Mouse (Mus musculus) forebrain, embryonic 14.5 days (tissue): ENCODE data around the gene Agl. TPM values are rescaled to one million over a fixed set of nuclear protein-coding genes. Genes with fewer than 3 reads are reported as not detected.

Experiments used
- ATAC-seq: fragments of 200-750 bp; cut with Nextera tagmentation; 2 replicates; pipeline ENCODE4 v1.8.0; 2017; ENCODE audit warnings: mild to moderate bottlenecking, moderate library complexity
- DNase-seq: peaks from one replicate; pipeline ENCODE4 v3.0.0-alpha.2; 2015; ENCODE audit warnings: low spot score
- H3K27ac ChIP-seq: fragments of 300-500 bp; sonication (generic); 2 replicates; pipeline ENCODE4 v1.5.1; 2014; ENCODE audit warnings: low read depth, mild to moderate bottlenecking, control low read depth, low read length, moderate library complexity
- H3K27me3 ChIP-seq: fragments of 300-500 bp; sonication (generic); replicated peaks from 2 replicates; pipeline ENCODE4 v1.6.1; 2014; ENCODE audit warnings: low read length, control low read depth, mixed read lengths; ENCODE audit not compliant: control insufficient read depth, insufficient read depth
- H3K36me3 ChIP-seq: fragments of 300-500 bp; sonication (generic); 2 replicates; pipeline ENCODE4 v1.6.1; 2014; ENCODE audit warnings: low read length, control low read depth; ENCODE audit not compliant: control insufficient read depth, insufficient read depth
- H3K4me1 ChIP-seq: fragments of 300-500 bp; sonication (generic); 2 replicates; pipeline ENCODE4 v1.6.1; 2014; ENCODE audit warnings: antibody characterized with exemption, low read length, control low read depth; ENCODE audit not compliant: control insufficient read depth, insufficient read depth
- H3K4me2 ChIP-seq: fragments of 300-500 bp; sonication (generic); 2 replicates; pipeline ENCODE4 v1.6.1; 2014; ENCODE audit warnings: mild to moderate bottlenecking, control low read depth, low read length
- H3K4me3 ChIP-seq: fragments of 300-500 bp; sonication (generic); 2 replicates; pipeline ENCODE4 v1.5.1; 2014; ENCODE audit warnings: low read depth, low read length, control low read depth
- H3K9ac ChIP-seq: fragments of 300-500 bp; sonication (generic); 2 replicates; pipeline ENCODE4 v1.6.1; 2014; ENCODE audit warnings: mild to moderate bottlenecking, low read length, control low read depth, moderate library complexity
- H3K9me3 ChIP-seq: fragments of 300-500 bp; sonication (generic); replicated peaks from 2 replicates; pipeline ENCODE4 v1.6.1; 2016; ENCODE audit warnings: low read length, control low read depth, mixed read lengths; ENCODE audit not compliant: control insufficient read depth
- WGBS: fragments of 180-500 bp; shearing (Covaris S2); extraction: QIAGEN DNeasy Blood & Tissue Kit; methylation state at CpG from one replicate; pipeline ENCODE4 v1.1.7; 2014; 5-methylcytosine and 5-hydroxymethylcytosine counted together
- polyA plus RNA-seq: library from polyadenylated mRNA; unstranded; fragments of >200 nt; fragmentation: Nextera tagmentation; extraction: Ambion mirVana; gene quantifications from 2 replicates; pipeline ENCODE4 v1.2.1, GENCODE M21; 2014

The Agl gene
- polyA plus RNA-seq, 1 experiment from 2014 or later = 10.7 TPM

DNA sequence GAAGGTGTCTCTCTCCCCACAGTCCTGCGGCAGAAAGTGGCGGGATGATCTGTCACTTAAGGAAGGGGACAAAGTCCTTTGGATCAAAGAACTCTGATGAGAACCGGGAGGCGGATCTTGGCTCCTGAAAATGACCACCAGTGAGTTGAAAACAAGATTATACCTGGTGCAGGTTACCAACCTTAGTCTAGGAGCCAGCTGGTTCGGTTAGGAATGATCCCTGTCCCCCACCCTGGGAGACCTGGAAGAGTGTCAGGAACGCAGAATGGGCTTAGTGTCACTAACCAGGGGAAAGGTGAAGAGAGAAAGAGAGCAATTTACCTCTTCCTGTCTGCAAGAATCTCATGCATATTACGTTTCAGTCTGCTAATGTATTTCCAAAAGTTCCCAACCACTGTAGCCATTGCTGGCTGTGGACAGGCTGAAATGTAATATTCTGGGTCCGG is 95.5 kb downstream of the Agl start, which contains the start of gene Slc35a3:
Gene Slc35a3, minus strand, starts transcription at position 396 of the 446 bp plus-strand sequence.
- DNase-seq = peak; percentile 2
- Histone ChIP-seq H3K4me3 (peak within 1 kb of the TSS; percentile 92), H3K9ac (peak within 1 kb of the TSS; percentile 94), H3K27ac (no peak within 1 kb of the TSS; the same call in 1 of the 2 replicates), H3K4me2 (peak within 1 kb of the TSS; percentile 75), H3K36me3 (no peaks in the 10 kb centered on the region), H3K9me3 (no peaks in the 10 kb centered on the region), H3K27me3 (0 out of 2 replicates have a peak, but pooled peaks cover 5% of the 10 kb centered on the region), H3K4me1 (no peaks in the 10 kb centered on the region; the same call in 1 of the 2 replicates)
- ATAC-seq = 0 out of 2 replicates have a peak, but pooled peaks have one; percentile 1
- WGBS = 5% methylated on average over 8 of the region's 8 CpGs

DNA sequence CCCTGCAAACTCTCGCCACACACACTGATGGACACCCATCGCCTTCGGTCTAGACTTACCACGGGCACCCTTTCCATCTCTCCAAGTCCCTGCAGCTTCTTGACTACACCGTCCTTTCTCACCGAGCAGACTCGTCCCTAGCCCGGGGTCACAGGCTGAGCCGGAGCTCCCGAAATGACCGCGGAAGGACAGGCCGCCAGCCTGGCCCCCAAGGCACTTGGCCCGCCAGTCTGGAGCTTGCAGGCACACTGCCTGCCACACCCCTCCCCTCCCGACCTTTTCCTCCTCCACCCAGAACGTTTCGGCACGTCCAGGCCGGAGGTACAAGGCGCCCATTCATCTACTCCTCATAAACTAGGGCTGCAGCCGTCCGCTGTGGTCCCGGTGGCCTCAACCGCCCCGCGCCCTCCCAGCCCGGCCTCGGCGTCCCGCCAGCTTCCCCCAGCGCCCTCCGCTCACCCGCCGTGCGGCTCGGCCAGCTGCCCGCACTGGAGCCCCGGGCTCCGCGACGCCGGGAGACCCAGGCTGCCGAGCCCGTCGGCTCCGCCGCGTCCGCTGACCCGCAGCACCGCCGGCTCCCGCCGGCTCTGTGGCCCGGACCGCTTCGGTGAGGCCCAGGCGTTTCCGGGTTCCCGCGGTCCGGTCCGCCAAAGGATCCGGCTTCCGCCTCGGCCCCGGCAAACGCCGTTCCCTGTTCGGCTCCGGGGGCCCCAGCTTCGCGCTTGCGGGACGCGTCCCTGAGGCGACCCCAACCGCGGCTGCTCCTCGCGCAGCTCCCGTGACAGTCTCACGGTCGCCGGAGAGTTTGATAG is 96.1 kb downstream of the Agl start:
- DNase-seq (peak; percentile 64), ATAC-seq (peak; percentile 95)
- peak overlapping the region; percentile 92 for H3K4me3 ChIP-seq
- H3K4me2 ChIP-seq = peak overlapping the region; percentile 75
- peak overlapping the region; percentile 94 for H3K9ac ChIP-seq
- no peaks in the 10 kb centered on the region; the same call in 1 of the 2 replicates for H3K4me1 ChIP-seq
- H3K27ac ChIP-seq = no peak overlapping the region; the same call in 1 of the 2 replicates
- 0 out of 2 replicates have a peak, but pooled peaks cover 5% of the 10 kb centered on the region for H3K27me3 ChIP-seq
- WGBS = under 1% methylated on average over 84 of the region's 85 CpGs
- H3K36me3 ChIP-seq = no peaks in the 10 kb centered on the region
- H3K9me3 ChIP-seq = no peaks in the 10 kb centered on the region

DNA sequence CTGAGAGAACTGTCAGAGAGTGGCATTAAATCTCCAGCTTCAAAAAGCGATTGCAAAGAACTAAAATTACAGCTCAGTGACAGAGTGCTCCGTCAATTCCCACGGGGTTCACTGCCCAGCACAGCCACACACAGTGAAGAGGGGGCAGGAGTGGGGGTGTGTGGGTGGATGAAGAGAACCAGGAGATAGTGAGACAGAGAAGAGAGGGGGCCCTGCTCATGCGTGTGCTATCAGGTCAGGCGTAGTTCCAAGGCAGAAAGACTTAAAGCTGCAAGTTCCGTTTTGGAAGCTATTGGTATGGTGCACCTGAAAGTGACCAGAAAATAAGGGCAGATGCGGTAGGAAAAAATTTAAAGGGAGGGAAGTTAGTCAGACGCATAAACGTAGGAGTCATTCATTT is 97.0 kb downstream of the Agl start:
- H3K27me3 ChIP-seq = 0 out of 2 replicates have a peak, but pooled peaks cover 5% of the 10 kb centered on the region
- H3K4me3 ChIP-seq = peak overlapping the region; percentile 92
- H3K27ac ChIP-seq = no peak overlapping the region
- no peaks in the 10 kb centered on the region for H3K36me3 ChIP-seq
- ATAC-seq (no peak), DNase-seq (no peak)
- WGBS = 58% methylated on average over 9 of the region's 9 CpGs
- H3K4me1 ChIP-seq = no peaks in the 10 kb centered on the region; the same call in 1 of the 2 replicates
- peak overlapping the region; percentile 75 for H3K4me2 ChIP-seq
- H3K9ac ChIP-seq = no peak overlapping the region
- H3K9me3 ChIP-seq = no peaks in the 10 kb centered on the region

DNA sequence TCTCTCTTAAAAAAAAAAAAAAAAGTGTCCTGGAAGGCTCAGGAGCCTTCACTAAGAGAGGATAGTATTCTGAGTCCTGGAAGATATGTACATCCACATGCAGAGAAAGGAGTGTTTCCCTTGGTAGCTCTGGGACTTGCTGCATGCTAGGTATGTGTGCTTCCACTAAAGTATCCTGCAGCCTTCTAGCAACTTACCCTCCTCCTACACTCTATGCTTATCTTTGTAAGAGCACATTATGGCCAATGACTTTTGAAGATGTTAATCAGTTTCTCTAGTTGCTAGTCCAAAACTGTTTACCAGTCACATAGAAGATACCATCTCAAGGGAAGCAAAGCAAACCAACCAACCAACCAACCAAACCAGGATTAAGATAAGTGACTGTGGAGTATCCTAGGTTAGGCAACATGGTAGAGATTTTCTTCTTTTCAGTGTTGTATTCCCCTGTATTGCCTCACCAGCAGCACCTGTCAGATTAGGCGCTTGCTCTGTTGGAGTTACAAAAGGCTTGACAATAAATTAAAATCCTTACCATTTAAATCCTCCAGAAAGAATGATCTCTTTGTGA is 102.2 kb downstream of the Agl start:
- 72% methylated on average over 1 of the region's 1 CpGs for WGBS
- no peak for DNase-seq

DNA sequence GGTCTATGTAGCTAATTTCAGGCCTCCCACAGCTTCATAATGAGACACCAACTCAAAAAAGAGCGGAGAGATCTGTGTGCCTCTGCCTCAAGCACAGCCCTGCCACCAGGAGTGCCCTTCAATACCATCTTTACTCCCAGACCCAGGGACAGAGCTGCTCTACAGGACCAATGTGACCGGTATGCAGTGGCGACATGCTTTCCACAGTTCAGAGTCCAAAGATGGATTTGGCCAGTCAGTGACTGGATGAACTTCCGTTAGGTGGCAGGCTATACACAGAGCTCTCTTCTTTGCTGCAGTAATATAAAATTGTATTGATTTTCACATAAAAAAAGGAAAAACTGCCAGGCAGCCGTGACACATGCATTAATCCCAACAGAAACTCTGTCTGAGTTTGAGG is 104.1 kb downstream of the Agl start:
- Histone ChIP-seq H3K9ac (no peak overlapping the region), H3K4me2 (no peak overlapping the region), H3K36me3 (no peaks in the 10 kb centered on the region), H3K9me3 (no peaks in the 10 kb centered on the region), H3K4me3 (no peak overlapping the region), H3K4me1 (no peaks in the 10 kb centered on the region), H3K27ac (no peak overlapping the region), H3K27me3 (no peaks in the 10 kb centered on the region)
- ATAC-seq = no peak
- no peak for DNase-seq
- 95% methylated on average over 5 of the region's 5 CpGs for WGBS

More for the DNA sequence above, 102.2 kb downstream of the Agl start:
- Histone ChIP-seq H3K4me2 (no peak overlapping the region), H3K4me3 (no peak overlapping the region), H3K27me3 (no peaks in the 10 kb centered on the region), H3K9me3 (no peaks in the 10 kb centered on the region), H3K27ac (no peak overlapping the region), H3K36me3 (no peaks in the 10 kb centered on the region), H3K4me1 (no peaks in the 10 kb centered on the region), H3K9ac (no peak overlapping the region)
- no peak for ATAC-seq

DNA sequence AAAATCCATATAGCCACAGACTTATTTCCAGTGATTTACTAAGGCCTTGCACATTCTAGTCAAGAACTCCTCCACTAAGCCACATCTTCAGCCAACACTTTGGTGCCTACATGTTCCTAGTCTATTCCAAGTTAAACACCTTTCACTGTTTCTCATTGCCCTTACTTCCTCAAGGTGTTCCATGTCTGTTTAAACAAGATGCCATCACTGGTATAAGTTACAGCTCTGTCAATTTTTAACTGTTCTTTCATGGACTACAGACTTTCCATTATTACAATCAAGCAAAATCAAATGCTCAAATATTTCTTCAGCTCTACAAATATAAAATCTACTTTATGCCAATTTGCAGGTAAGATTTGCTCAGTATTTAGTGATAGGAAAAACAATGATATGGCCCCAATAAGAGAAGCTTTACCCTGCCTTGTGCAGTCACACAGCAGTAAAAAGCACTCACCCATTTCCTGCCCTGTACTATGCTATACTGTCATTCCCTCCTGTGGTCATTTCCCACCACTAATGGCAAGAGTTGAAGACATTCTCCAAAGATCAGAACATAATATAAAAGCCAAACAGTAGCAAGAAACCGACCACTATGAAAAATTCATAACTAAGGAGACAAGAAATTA is 105.2 kb downstream of the Agl start:
- Histone ChIP-seq H3K4me2 (no peak overlapping the region), H3K9ac (no peak overlapping the region), H3K9me3 (no peaks in the 10 kb centered on the region), H3K4me1 (no peaks in the 10 kb centered on the region), H3K27me3 (no peaks in the 10 kb centered on the region), H3K4me3 (no peak overlapping the region), H3K36me3 (no peaks in the 10 kb centered on the region), H3K27ac (no peak overlapping the region)
- ATAC-seq (no peak), DNase-seq (no peak)
- 93% methylated on average over 1 of the region's 1 CpGs for WGBS

DNA sequence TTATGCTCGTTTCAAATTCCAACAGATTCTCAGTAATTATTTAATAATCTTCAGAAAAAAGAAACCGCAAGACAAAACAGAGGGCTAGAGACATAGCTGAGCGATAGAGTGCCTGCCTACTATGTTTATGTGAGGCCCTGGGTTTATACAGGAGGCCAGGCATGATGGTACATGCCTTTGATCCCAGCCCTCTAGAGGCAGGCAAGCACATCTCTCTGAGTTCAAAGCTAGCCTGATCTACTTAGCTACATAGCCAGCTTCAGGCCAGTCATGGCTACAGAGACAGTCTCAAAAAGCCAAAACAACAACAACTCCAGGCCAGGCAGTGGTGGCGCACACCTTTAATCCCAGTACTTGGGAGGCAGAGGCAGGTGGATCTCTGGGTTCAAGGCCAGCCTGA is 106.4 kb downstream of the Agl start:
- Histone ChIP-seq H3K9me3 (no peaks in the 10 kb centered on the region), H3K36me3 (no peaks in the 10 kb centered on the region), H3K4me1 (no peaks in the 10 kb centered on the region), H3K9ac (no peak overlapping the region), H3K27me3 (no peaks in the 10 kb centered on the region), H3K27ac (no peak overlapping the region), H3K4me2 (no peak overlapping the region), H3K4me3 (no peak overlapping the region)
- 96% methylated on average over 4 of the region's 4 CpGs for WGBS
- ATAC-seq (no peak), DNase-seq (no peak)

DNA sequence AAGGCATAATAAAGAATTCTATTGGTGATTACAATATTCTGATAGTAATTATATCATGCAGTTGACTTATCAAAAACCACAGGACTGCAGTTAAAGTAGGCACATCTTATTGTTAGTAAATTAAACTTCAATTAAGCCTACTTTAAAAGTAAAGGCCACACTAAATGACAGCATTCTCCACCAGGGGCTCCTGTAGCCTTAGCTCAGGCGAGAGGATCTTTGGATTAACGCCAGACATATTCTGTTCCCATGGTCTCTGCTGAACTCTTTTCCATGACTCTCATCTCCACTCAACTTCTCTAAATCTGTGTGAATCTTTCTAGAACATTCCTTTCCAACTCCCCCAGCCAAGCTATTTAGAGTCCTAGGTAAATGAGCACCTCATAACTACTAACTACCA is 109.2 kb downstream of the Agl start:
- Histone ChIP-seq H3K36me3 (no peaks in the 10 kb centered on the region), H3K27me3 (no peaks in the 10 kb centered on the region), H3K9me3 (no peaks in the 10 kb centered on the region), H3K27ac (no peak overlapping the region), H3K9ac (no peak overlapping the region), H3K4me2 (no peak overlapping the region), H3K4me3 (no peak overlapping the region), H3K4me1 (no peaks in the 10 kb centered on the region)
- DNase-seq (peak; percentile 11), ATAC-seq (no peak)
- WGBS = 56% methylated on average over 2 of the region's 2 CpGs
